Mouse (Mus musculus): ENCODE data around the gene Amt. TPM values are rescaled to one million over a fixed set of nuclear protein-coding genes. Genes with fewer than 3 reads are reported as not detected.
A peak's percentile ranks its signal among the peaks of the same experiment; 100 is the strongest.

Amt gene
- total RNA-seq, 2 experiments from 2014 or later, result 1.0 to 1.4 TPM

- no peak overlapping the region for H3K4me3 ChIP-seq
- no peak overlapping the region for H3K27ac ChIP-seq
- no peak for DNase-seq
- intact Hi-C loops (cut with DNase I), result no loop called here
- no peak for TF ChIP-seq CTCF (IDR thresholded peaks at IDR 0.05)
These were observed 47.8 kb downstream of the Amt start for GRCm38 (mm10) chr9:108344471-108344870.

- H3K4me3 ChIP-seq, result peak overlapping the region; percentile 98
- intact Hi-C loops (cut with DNase I), result no loop called here
- TF ChIP-seq CTCF (IDR thresholded peaks at IDR 0.05), result no peak
These were observed 50.4 kb downstream of the Amt start for GRCm38 (mm10) chr9:108347024-108347423.

GRCm38 (mm10) chr9:108347540-108348289, 51.1 kb downstream of the Amt start, which contains the start of gene Usp4:
Gene Usp4, plus strand, starts transcription at chr9:108347853.
- Histone ChIP-seq H3K27ac (peak within 1 kb of the TSS; percentile 96), H3K4me3 (peak within 1 kb of the TSS; percentile 98)
- TF ChIP-seq CTCF (IDR thresholded peaks at IDR 0.05), result no peak
- DNase-seq, result peak; percentile 95
- intact Hi-C loops (cut with DNase I), result loop anchor here (2.0 kb wide), 1 partner anchor 41 kb away; the partner anchor contains the start of genes Rhoa and Tcta

More at GRCm38 (mm10) chr9:108347024-108347423, 50.4 kb downstream of the Amt start:
- DNase-seq, result no peak
- H3K27ac ChIP-seq, result peak overlapping the region; percentile 96

- Histone ChIP-seq H3K27ac (peak overlapping the region; percentile 96), H3K4me3 (peak overlapping the region; percentile 98)
- no peak for TF ChIP-seq CTCF (IDR thresholded peaks at IDR 0.05)
- intact Hi-C loops (cut with DNase I), result loop anchor here (2.0 kb wide), 1 partner anchor 41 kb away; the partner anchor contains the start of genes Rhoa and Tcta
- no peak for DNase-seq
These were observed 51.6 kb downstream of the Amt start for GRCm38 (mm10) chr9:108348290-108348680.

DNA sequence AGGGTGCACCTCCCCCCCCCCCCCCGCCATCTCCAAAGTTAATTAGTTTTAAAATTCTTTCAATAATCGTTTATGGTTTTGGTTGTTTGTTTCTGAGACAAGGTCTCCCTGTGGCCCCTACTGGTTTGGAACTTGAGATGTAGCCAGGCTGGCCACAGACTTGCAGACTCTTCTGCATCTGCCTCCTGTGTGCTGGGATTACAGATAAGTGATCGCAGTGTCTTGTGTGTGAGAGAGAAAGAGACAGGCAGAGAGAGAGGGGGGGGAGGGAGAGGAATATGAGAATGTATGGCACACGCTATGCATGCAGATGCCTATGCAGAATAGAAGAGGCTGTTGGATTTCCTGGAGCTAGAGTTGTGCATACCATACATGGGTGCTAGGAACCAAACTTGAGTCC, 53.1 kb downstream of the Amt start:
- no peak for DNase-seq
- Histone ChIP-seq H3K27ac (no peak overlapping the region), H3K4me3 (no peak overlapping the region)
- no peak for TF ChIP-seq CTCF (IDR thresholded peaks at IDR 0.05)
- intact Hi-C loops (cut with DNase I), result loop anchor here (2.0 kb wide), 1 partner anchor 43 kb away; the partner anchor contains the start of genes Rhoa and Tcta

Other genes with a start within 250 kb of the Amt start
- gene Gmppb, start 247.6 kb upstream of the Amt start, total RNA-seq (2021), result 1 to 10 TPM; 3.3 to 6.3 TPM
- 1 to 10 TPM; 1.5 to 3.1 TPM for gene Amigo3, start 243.7 kb upstream of the Amt start, total RNA-seq (2021)
- gene Mst1, start 216.4 kb upstream of the Amt start, total RNA-seq (2021), result not detected
- 100 to 1,000 TPM; 128 to 157 TPM for gene Rnf123, start 213.5 kb upstream of the Amt start, total RNA-seq (2021)
- 10 to 100 TPM; 30.6 to 33.4 TPM for gene Apeh, start 202.2 kb upstream of the Amt start, total RNA-seq (2021)
- under 1 TPM in 1 of 2 experiments, not detected in 1; 0.03 TPM for gene Bsn, start 106.5 kb upstream of the Amt start, total RNA-seq (2021)
- 100 to 1,000 TPM; 170 to 229 TPM for gene Dag1, start 32.9 kb upstream of the Amt start, total RNA-seq (2021)
- 10 to 100 TPM in 1 of 2 experiments, 1 to 10 TPM in 1; 9.3 to 11.9 TPM for gene Nicn1, start 6.4 kb upstream of the Amt start, total RNA-seq (2021)
- gene Rhoa, start 9.3 kb downstream of the Amt start, total RNA-seq (2021), result 100 to 1,000 TPM in 1 of 2 experiments, 10 to 100 TPM in 1; 95.0 to 122 TPM
- 10 to 100 TPM; 27.0 to 35.1 TPM for gene Tcta, start 9.3 kb downstream of the Amt start, total RNA-seq (2021)
- gene Gpx1, start 42.0 kb downstream of the Amt start, total RNA-seq (2021), result 10 to 100 TPM; 54.9 to 69.4 TPM
- 10 to 100 TPM; 68.7 to 74.6 TPM for gene Usp4, start 51.0 kb downstream of the Amt start, total RNA-seq (2021)
- gene 1700102P08Rik, start 96.0 kb downstream of the Amt start, total RNA-seq (2021), result 1 to 10 TPM in 1 of 2 experiments, under 1 TPM in 1; 0.92 to 1.5 TPM
- not detected for gene Ccdc36, start 131.6 kb downstream of the Amt start, total RNA-seq (2021)
- not detected for gene BC048562, start 139.6 kb downstream of the Amt start, total RNA-seq (2021)
- 10 to 100 TPM; 15.0 to 17.7 TPM for gene Ccdc71, start 163.7 kb downstream of the Amt start, total RNA-seq (2021)
- 1 to 10 TPM; 1.7 to 2.5 TPM for gene Klhdc8b, start 164.7 kb downstream of the Amt start, total RNA-seq (2021)
- 100 to 1,000 TPM; 104 to 171 TPM for gene Lamb2, start 182.9 kb downstream of the Amt start, total RNA-seq (2021)
- 100 to 1,000 TPM; 124 TPM for gene Usp19, start 193.7 kb downstream of the Amt start, total RNA-seq (2021)
- 10 to 100 TPM; 75.4 to 80.6 TPM for gene Qars, start 210.9 kb downstream of the Amt start, total RNA-seq (2021)
- 10 to 100 TPM; 53.3 to 58.9 TPM for gene Qrich1, start 220.0 kb downstream of the Amt start, total RNA-seq (2021)

Data from gastrocnemius, adult 2 months (tissue).